Mouse (Mus musculus): ENCODE results near the gene Agpat1.

Gene Agpat1

DNA sequence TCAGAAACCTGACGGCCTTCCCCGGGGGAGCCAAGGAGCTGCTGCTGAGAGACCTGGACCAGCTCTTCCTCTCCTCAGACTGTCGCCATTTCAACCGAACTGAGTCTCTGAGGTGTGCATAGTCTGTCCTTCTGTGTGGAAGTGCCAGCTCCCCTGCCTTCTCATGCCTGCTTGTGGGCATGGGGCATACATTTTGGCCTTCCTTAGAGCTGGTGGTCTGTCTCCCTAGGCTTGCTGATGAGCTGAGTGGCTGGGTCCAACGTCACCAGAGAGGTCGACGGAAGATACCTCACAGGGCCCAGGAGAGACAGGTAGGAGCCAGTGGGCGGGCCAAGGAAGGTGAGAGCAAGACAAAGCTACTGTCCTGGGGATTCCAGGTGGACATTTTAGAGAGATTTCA lies 48.9 kb downstream of the Agpat1 start:
- DNase-seq (ENCODE audit: low read depth), result no peak

DNA sequence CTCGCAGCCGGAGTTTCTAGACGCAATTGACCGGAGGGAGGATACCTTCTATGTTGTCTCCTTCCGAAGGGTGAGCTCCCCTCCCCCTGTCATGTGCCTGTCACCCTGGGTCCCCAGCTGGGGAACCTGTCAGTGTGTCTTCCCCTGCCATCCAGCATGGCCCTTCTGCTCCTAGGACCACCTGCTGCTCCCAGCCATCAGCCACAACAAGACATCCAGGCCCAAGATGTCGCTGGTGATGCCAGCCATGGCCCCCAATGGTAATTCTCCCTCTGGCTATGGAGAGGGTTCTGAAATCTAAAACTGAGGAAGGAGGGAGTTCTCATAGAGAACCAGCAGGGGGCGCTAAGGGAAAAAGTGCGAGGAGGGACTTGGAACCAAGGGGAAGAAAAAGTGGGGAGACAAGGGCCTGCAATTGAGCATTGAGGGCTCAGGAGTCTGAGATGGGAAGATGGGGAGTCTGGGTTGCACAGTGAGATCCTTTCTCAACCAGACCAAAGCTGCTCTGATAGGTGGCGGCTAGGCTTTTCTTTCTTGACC lies 49.8 kb downstream of the Agpat1 start:
- DNase-seq (ENCODE audit: low read depth), result peak; percentile 77

DNA sequence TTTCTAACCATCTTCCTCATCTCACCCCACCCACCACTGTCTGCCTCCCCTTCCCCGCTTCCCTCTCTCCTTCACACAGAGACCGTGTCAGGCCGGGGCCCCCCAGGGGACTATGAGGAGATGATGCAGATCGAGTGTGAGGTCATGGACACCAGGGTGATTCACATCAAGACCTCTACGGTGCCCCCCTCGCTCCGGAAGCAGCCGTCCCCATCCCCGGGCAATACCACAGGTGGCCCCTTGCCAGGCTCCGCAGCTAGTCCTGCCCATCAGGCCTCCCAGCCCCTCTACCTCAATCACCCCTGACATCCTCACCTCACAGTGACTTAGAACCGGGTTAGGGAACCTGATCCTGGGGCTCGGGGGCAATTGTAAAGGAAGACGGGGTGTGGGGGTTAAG lies 50.3 kb downstream of the Agpat1 start:
- DNase-seq (ENCODE audit: low read depth), result no peak

DNA sequence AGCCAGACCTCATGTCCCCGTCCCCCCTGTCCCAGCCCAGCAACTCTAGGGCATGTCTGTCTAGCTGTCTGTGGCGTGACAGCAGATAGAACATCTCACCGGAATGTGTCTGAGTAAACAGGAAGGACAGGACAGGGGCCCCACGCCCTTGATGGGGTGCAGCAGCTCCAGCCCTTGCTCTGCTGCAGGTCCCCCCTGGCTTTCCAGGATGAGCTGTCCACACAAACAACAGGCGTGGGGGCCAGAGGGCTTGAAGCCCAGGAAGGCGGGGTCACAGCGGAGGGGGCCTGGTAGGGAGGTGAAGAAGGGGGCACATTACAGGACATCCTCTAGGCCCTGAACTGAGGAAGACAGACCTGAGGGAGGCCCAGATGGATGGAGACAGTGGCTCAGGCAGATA lies 51.1 kb downstream of the Agpat1 start:
- no peak for DNase-seq (ENCODE audit: low read depth)

DNA sequence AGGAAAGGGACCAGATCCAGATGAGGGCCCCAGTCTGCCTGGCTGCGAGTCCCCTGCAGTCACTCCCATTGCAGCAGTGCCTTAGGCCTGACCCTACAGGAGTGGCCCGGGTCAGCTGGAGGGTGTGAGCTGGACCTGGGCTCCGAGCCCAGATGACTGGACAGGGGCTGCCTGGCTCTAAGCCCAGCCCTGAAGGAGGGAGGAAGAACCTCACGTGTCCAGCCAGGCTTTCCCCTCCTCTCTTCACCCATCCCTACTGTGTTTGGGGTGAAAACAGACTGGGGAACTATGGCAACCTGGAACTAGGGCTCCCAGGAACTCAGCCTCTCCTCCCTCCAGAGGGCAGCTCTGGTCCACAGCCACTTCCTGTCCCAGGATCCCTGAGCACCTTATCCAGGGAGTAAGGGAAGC lies 51.5 kb downstream of the Agpat1 start:
- DNase-seq (ENCODE audit: low read depth), result no peak

DNA sequence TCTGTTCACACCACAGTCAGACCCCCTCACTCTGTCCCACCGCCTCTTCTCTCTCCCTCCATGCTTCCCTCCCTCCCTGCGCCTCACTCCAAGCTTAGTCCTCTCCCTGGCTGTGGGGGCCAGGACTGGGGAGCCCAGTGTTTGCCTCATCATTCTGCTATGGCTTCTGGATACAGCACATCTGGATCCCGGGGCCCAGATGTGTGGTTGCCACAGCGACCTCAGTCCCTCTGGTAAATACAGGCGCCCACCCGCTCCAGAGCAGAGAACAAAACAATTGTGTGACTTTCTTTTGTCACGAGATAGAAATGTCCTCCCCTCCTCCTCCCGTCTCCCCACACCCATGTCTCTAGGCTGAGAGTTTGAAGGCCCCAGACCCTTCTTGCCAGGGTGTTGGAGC lies 52.6 kb downstream of the Agpat1 start:
- DNase-seq (ENCODE audit: low read depth), result no peak

DNA sequence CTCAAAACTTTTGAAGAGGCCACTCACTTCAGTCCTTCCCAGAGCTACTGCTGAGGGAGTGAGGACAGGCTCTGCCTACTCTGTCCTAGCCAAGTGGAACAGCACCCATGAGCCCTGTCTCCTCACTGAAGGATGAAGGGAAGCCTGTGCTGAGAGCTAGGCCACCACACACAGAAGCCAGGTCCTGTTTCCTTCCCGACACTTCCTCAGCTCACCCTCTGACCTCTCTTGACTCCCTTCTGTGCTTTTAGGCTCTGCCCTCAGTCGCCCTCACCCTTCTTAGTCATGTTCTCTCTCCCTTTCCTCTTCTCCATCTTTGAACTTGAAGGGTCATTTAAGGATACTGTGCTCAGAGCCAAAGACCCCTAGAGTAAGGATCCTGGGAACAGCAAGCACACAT lies 53.2 kb downstream of the Agpat1 start:
- no peak for DNase-seq (ENCODE audit: low read depth)

DNA sequence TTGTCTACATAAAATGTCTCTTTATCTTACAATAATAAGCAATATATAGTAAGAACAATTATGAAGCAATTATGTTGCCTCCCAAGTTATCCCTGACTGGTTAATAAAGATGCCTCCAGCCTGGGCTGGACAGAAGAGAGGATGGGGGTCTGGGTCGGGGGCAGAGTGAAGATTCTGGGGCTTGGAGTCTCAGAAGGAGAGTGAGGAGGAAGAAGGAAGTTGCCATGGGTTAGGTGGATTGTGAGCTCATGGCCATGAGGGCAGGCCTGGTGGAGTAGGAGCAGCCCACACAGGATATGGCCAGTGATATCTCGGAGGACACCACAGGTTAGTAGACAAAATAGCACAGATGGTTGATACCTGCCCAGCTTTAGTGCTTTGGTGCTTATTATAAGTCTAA lies 54.1 kb downstream of the Agpat1 start:
- DNase-seq (ENCODE audit: low read depth), result no peak

DNA sequence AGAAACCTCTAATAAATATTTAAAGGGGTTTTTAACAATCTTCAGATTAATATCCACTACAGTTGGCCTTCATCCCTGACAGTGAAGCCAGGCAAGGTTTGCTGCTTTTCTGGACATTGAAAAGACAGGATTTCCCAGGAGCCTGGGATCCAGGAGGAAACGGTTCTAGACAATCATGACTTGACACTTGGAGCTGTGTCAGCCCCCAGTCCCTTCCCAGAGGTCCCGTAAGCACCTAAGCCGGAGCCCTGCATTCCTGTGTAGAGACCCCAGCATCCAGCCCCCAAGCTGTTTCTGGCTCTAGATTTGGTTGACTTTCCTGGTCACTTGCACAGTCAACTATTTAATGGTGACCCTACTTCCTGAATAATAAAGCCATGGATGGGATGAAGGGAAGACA lies 54.5 kb downstream of the Agpat1 start:
- DNase-seq (ENCODE audit: low read depth), result no peak

DNA sequence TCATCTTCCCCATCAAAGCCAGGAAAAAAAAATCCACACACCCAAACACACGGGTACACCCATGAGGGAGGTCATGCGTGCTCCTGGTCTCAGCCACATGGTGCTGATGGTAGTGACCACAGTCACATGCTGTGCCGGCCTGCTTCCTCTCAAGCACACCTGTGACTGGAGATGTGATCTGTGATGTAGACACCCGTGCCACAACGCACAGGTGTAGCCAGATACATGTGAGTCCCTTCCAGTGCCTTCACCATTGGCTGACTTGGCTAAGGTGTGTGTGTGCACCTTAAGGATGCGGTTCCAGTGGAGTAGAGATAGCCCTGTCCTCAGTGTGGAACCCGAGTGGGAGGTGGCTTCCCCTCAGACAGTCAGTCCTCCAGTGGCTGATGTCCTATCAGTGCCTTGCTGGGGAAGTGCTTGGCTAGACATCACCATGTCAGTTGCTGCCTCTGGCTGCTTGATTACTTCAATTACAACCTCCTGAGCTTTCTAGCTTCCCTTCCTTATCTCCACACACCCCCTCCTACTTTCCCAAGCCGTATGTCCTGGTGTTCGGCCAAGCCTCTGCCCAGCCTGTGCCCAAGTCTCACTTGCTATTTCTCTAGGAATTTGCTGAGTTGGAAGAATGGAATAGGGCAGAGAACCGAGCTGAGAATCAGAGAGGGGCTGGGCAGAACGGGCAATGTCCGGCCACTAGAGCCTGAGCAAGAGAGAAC lies 55.3 kb downstream of the Agpat1 start:
- no peak for DNase-seq (ENCODE audit: low read depth)

DNA sequence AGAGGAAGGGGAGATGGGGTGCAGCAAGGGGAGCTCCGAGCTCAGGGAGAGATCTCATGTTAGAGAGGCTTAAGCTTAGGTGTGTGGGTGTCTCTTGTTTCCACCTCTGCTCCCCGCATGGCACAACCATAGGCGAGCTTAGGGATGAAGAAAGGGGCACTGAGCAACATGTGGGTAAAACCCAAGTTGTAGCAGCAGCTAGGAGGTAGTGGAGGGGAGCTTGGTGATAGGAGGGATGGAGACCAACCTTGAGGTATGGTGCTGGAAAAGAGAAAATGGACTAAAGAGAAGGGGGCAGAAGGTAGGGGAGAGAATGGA lies 55.8 kb downstream of the Agpat1 start:
- DNase-seq (ENCODE audit: low read depth), result no peak

DNA sequence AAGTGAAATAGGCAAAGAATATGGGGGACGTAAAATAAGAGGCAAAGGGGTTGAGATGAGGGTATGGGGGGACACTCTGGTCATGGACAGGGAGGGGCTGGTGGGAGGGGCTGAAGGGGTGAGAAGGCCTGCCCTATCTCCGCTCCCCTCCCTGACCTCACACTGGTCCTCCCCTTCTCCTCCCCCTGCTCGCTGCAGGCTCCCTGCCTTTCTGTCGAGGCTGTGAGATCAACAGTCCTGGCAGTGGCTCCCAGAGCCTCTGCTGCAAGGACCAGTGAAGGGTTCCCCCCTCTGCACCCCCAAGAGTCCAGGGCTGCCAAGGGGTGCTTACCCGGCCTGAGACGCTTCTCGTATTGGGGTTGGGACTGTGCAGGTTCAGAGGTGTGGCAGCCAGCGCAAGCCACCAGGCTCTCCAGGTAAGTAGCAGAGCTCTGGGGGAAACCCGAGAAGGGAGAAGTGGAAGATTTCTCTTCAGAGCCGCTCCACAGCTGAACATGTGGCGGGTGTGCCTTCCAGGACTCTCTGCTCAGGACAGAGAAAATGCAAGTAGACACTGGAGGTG lies 56.3 kb downstream of the Agpat1 start:
- DNase-seq (ENCODE audit: low read depth), result no peak

DNA sequence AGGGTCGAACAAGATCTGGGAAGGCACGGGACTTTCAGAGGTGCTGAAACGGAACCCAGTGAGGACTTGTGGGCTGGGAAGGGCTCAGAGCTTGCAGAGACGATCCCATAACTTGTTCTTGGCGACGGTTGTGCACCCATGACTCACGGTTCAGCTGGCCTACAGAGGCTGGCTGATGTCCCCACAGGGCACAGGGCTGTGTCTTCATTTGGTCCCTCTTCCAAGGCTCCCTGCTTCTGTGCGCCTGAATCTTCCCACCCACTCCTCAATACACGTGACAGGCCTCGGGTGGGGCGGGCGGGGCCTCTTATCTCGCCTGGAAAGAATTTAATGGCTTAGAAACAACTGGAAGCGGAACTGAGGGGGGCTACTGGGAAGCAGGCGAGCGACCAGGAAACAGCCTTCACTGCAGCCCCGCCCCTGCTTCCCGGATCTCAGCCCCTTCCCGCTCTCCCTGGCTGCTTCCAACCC lies 57.1 kb downstream of the Agpat1 start:
- no peak for DNase-seq (ENCODE audit: low read depth)

DNA sequence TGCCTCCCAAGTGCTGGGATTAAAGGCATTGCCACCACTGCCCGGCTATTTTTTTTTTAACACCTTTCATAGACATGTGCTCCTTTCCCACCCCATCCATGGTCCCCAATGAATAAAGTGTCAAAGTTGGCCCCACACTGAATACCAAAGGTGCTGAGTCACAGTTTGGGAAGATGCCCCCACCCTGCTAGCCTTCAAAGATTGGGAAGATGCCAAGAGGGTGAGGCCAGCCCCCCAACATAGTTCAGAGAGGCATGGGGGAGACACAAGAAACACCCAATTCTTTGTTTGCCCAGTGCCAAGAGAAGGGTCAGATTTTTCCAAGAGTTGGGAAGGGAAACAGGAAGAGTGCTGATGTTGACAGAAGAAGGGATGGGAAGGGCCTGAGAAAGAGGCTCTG lies 58.4 kb downstream of the Agpat1 start:
- no peak for DNase-seq (ENCODE audit: low read depth)

DNA sequence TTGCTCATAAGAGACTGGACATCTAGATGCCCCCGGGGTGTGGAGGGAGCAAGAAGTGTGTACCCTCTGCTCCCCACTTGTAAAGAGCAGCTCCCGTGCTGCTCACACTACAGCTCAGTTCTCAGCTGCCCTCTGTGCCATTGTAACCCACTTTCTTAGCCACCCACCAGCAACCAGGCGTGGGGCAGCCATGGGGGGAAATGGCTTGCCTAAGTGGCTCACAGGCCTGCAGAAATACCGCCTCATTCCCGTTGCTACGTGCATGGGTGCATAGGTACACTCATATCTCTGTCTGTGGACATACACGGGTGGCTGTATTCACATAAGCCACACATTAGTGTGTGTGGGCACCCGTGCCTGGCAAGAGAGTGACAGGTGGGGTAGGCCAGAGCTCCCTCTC lies 58.9 kb downstream of the Agpat1 start:
- no peak for DNase-seq (ENCODE audit: low read depth)

Measured in 416B (cell line).